Mouse (Mus musculus) ES-CJ7 (cell line): Measurements from ENCODE around the gene Gpr18.

Experiments
- DNase-seq: peaks from one replicate; pipeline ENCODE4 v3.0.0; 2011; ENCODE audit warnings: low read depth, low spot score

Gpr18 gene

DNA sequence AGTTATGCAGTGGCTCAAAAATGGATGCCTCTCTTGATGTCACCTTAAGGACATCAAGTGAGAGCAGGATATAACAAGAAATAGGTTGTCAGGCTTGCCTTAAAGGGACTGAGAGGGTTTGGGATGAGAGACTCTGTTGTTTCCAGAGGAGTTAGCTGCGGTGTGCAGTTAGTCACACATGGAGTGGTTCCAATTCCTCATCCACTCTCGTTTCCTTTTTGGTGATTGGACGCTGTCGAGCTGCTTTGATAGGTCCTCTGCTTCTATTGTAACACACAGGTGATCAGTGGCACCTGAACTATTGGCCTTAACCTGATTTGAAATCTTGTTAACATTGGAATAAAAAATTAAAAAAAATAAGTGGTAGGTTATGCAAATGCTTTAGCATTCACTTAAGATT lies 7.2 kb upstream of the Gpr18 start:
- no peak for DNase-seq

DNA sequence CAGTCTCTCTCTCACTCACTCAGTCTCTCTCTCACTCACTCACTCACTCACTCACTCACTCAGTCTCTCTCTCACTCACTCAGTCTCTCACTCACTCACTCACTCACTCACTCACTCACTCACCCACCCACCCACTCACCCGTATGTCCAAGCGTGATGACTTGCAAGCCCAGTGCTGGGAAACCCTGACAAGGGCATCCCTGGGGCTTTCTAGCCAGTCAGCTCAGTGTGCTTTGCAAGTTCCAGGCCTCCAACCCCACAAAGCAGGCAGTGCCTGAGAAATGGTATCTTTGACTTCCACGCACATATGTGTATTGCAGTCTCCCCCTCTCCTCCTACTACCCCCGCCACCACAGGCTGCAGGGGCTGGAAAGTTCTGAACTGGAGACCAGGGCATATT lies 6.4 kb upstream of the Gpr18 start:
- DNase-seq = no peak

DNA sequence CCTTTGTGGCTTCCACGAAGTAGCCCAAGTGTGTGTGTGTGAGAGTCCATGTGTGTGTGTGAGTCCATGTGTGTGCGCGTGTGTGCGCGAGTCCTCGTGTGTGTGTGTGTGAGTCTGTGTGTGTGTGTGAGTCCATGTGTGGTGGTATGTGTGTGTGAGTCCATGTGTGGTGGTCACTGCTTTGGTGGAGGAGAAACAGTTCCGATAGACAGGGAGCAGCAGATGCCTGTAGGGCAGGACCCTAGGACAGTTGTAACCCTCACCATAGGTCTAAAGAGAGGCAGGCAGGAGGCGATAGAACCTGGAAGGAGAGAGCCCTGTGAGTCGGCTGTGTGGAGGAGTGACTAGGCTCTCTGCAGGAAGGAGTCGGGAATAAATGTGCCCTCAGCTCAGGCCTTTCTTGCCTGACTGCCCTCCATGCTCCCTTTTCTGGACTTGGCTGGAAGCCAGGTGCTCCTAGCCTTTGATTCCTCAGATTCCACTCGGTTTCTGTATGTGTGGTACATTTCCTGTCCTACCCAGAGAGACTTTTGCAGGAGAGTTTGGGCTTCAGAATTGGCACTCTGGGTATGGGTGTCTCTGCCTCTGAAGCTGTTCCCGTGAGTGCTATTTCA lies 5.0 kb upstream of the Gpr18 start:
- DNase-seq = no peak

DNA sequence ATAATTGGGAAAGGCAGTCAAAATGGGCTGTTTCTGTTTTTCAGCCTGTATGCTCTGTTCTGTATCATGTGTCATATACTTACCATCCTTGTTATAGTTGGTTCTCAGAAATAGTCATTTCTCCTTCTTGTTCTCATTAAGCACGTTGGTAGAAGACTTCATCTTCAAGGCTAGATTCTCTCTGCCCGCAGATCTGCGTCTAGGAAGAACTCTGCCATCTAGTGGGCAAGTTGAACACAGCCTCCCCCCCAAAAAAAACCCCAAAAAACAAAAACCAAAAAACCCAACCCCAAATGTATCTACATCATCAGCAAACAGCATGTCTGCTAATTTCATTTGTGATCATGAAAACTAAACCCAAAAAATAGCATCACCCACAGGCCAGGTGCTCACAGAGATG lies 4.2 kb upstream of the Gpr18 start:
- no peak for DNase-seq

- no peak for DNase-seq
Measured at GRCm38 (mm10) chr14:121918266-121918665, 2.7 kb upstream of the Gpr18 start.

DNA sequence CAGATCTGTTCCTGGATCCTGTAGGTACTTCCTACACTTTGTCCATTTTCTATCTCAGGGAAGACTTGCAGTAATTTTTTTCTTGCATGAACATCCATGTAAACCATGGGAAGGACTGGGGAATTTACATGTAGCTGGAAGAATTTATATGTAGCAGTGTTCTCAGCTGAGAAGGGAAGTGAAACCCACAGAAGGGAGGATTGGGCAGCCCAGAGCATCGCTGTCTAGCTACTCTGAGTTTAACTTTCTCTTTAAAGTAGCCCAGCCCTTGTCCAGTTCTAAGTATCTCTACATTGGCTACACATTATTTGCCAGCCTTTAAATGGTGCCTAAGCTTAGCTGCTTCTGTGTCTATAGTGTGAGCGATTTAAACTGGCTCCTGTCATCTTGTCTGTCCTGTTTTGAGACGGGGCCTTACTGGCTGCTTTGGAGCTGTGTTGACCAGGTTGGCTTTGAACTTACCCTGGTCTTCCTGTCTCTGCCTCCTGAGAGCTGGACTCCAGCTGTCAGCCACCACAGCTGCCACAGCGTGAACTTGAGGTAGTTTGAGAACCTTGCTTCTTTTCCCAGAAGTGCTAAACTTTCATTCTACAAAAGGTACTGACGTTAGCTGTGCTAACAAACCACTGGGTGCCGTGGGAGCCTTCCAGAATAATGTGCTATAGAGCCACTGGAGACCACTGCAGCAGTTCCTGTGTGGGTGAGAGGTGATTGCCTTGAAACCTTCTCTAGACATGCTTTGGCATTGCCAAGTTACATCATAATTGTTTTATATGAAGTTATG lies 922 bp upstream of the Gpr18 start:
- no peak for DNase-seq

DNA sequence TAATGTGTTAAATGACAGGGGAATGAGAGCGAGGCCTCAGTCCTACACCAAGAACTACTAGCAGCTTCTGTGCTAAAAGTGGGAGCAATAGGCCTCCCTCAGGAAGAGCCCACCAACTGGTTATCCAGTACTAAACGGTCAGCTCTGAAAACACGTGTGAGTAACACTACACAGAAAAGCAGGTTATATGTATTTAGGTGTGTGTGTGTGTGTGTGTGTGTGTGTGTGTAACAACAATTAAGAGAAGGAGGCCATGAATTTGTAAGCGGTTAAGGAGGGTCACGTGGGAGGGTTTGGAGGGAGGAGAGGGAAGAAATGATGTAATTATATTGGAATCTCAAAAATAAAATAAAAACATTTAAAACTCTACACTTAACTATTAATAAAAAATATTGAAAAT lies 438 bp downstream of the Gpr18 start:
- no peak for DNase-seq

DNA sequence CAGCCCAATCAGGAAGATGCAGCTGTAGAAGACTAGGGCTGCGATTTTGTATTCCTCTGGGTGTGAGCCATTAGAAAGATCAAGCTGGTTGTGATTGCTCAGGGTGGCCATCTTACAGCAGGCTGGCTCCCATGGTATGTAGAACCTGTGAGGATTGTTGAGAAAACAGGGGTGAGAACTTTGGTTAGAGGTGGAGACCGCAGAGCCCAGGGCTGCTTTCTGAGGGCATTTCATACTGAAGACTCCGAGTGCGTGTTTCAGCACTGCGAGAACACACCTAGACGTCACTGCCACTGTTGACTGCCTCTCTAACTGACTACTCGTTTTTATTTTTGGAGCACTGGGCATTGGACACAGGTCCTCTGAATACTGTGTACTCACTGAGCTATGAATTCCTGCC lies 3.1 kb downstream of the Gpr18 start:
- DNase-seq = no peak

- no peak for DNase-seq
Measured at GRCm38 (mm10) chr14:121909868-121910267, 5.7 kb downstream of the Gpr18 start.

DNA sequence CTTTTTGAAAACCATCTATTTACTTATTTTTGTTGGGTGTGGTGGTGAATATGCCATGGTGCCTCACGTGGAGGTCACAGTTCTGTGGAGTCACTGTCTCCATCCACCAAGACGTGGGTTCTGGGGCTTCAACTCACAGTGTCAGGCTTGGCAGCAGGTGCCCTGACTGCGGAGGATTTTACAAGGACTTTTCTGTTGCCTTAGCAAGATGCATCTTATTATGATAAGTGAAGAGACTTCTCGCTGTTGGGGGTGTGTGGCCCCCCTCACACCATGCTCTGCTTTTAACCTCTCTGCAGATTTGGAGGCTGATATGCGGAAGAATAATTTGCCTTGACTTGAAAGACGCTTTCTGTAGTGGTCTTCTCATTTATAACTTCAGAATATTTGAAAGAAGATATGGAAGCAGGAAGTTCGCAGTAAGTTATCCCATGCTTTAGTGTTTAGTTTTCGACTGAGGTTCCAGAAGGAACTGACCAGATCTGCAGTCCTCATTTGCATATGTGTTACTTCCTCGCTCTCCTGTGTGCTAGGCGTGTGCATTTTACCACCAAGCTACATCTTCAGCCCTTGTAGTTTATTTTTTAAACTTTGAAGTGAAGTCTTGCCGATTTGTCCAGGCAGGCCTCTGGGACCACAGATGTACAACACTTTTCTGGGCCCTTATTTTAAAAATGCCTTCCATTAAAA lies 8.4 kb downstream of the Gpr18 start:
- DNase-seq = no peak

- no peak for DNase-seq
Measured at GRCm38 (mm10) chr14:121906341-121906991, 9.1 kb downstream of the Gpr18 start.

DNA sequence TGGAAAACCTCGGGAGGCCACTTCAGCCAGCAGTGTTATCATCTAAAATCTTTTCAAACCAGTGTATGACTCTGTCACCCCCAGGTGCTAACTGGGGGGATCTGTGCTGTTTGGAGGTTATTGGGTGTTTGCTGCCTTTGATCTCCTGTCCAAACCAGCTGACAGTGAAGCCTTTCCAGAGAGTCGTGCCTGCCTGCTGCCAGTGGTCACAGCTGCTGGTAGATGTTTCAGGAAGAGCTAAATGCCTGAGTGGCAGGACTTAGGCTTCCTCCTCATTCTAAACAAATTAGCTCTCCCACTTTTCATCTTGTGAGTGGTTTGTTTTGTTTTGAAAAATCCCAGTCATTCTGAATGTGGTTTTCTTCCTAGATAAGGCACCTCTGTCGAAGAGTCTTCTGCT lies 10.8 kb downstream of the Gpr18 start:
- no peak for DNase-seq

DNA sequence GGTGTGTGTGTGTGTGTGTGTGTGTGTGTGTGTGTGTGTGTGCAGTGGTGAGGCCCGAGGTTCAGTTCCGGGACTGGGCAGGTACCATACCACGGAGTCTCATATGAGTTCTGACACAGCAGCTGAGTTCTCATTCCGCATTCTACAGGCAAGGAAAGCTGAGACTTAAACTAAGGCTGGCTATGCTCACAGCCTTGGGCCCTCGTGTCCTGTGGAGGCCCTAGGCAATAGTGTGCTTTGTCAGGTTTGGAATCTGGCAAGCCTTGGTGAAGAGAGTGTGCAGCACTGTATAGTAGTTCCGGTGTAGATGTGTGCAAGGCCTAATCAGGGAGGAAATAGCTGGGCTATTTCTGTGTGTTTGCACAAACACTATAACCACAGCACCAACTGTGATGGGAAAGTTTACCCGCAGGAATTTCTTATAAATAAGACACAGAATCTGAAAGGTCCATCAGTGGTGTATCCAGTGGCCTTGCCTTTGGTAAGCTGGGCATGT lies 12.2 kb downstream of the Gpr18 start:
- no peak for DNase-seq

- no peak for DNase-seq
Measured at GRCm38 (mm10) chr14:121901511-121901910, 14.1 kb downstream of the Gpr18 start.

- no peak for DNase-seq
Measured at GRCm38 (mm10) chr14:121899071-121899470, 16.5 kb downstream of the Gpr18 start.

- no peak for DNase-seq
Measured at GRCm38 (mm10) chr14:121898509-121898908, 17.1 kb downstream of the Gpr18 start.

- DNase-seq = no peak
Measured at GRCm38 (mm10) chr14:121897773-121898172, 17.8 kb downstream of the Gpr18 start.

GRCm38 (mm10) chr14:121896126-121897090 lies 19.2 kb downstream of the Gpr18 start:
- DNase-seq = no peak

DNA sequence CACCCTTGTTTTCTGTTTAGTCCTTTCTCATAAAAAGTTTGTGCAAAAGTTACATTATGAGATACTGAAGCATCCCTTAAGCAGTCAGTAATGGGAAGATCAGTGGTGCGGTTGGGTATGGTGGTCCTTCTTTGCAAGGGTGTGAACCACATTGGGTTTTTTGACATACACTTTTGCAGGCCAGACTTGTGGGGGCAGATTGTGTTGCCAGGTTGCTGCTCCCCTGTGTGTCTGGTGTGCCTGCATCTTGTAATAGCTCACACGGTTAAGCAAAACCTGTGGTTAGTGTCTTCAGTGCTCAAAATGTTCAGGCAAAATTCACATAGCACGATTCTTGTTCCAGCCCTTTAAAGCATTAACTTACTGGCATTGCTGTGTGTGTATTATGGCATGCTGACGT lies 20.3 kb downstream of the Gpr18 start:
- DNase-seq = no peak

- DNase-seq = no peak
Measured at GRCm38 (mm10) chr14:121894511-121895135, 21.0 kb downstream of the Gpr18 start.

DNA sequence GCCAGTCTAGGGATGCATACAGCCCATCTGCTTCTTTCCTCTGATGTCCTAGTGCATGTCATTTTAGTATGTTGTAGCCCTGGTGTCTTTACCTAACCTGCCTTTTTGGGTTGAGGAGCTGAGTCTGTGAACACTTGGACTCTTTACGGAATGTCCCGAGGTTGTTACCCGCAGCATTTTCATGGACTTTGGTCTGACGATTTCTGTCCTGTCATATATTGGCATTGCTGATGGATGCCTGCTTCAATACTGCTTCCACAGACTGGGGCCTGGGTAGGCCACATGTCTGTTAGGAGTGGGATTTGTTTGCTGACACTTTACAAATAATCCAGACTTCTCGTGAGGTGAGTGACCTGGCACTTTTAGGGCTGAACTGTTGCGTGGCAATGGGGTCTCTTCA lies 21.8 kb downstream of the Gpr18 start:
- no peak for DNase-seq
